Mouse (Mus musculus) C2C12 (cell line): ENCODE measurements around the gene Riiad1.

Experiments
- CTCF ChIP-seq: IDR thresholded peaks from one replicate; pipeline ENCODE4 v1.5.1; 2011; ENCODE audit not compliant: control insufficient read depth, insufficient read depth, insufficient read length
- MYOG ChIP-seq: IDR thresholded peaks from one replicate; pipeline ENCODE4 v1.6.1; 2011; ENCODE audit not compliant: control insufficient read depth, insufficient read length; ENCODE audit errors: extremely low read depth
- USF1 ChIP-seq: IDR thresholded peaks from one replicate; pipeline ENCODE4 v1.6.1; 2011; ENCODE audit warnings: low read depth, mild to moderate bottlenecking, control low read depth, moderate library complexity

GRCm38 (mm10) chr3:94463926-94464578 lies 16.1 kb downstream of the Riiad1 start:
- TF ChIP-seq CTCF (no peak), USF1 (no peak), MYOG (no peak)
